ENCODE assay signal across 25 mouse cellular contexts in genomic region chr9:47424191-47424590, GRCm38 (mm10).
"Had no signal": no experiment of that assay in that cellular context is flagged by ENCODE, and none has a peak within 500 bp of the region (broad histone marks: within the 10 kb centered on the region; RNA-seq: fewer than 3 reads in every experiment).

No protein-coding gene starts in this region.

- H3K9me3 ChIP-seq: embryonic facial prominence, embryonic 10.5 days; embryonic facial prominence, embryonic 12.5 days; embryonic facial prominence, embryonic 13.5 days; embryonic facial prominence, embryonic 15.5 days; forebrain, embryonic 10.5 days; forebrain, embryonic 12.5 days; forebrain, embryonic 13.5 days; forebrain, embryonic 15.5 days had no signal

- H3K27me3 ChIP-seq: embryonic facial prominence, embryonic 12.5 days; embryonic facial prominence, embryonic 15.5 days; forebrain, embryonic 15.5 days had no signal

- H3K36me3 ChIP-seq: embryonic facial prominence, embryonic 10.5 days; embryonic facial prominence, embryonic 12.5 days; embryonic facial prominence, embryonic 13.5 days; embryonic facial prominence, embryonic 15.5 days; forebrain, embryonic 10.5 days; forebrain, embryonic 12.5 days; forebrain, embryonic 15.5 days had no signal

- H3K4me3 ChIP-seq: embryonic facial prominence, embryonic 10.5 days; embryonic facial prominence, embryonic 12.5 days; embryonic facial prominence, embryonic 13.5 days; embryonic facial prominence, embryonic 15.5 days; erythroblast, embryonic 14.5 days; forebrain, embryonic 10.5 days; forebrain, embryonic 12.5 days; forebrain, embryonic 13.5 days; forebrain, embryonic 15.5 days; gastrocnemius, adult 2 months; heart, adult 2 months had no signal

- H3K4me2 ChIP-seq: embryonic facial prominence, embryonic 12.5 days; embryonic facial prominence, embryonic 13.5 days; embryonic facial prominence, embryonic 15.5 days; forebrain, embryonic 12.5 days; forebrain, embryonic 13.5 days; forebrain, embryonic 15.5 days had no signal

- DNase-seq: cerebellum, adult 8-10 months; cerebellum, adult 9-10 months; cerebellum, adult 9-11 months; cerebellum, postnatal 25 days; cerebellum, postnatal 36 days; embryo, embryonic 11 days; forebrain, postnatal 0 days; gastrocnemius, adult 2 months; gastrocnemius, postnatal 10 days; gastrocnemius, postnatal 14 days; gastrocnemius, postnatal 25 days; gastrocnemius, postnatal 36 days; heart, adult 18-20 months; heart, adult 2 months had no signal

- H3K27ac ChIP-seq: embryonic facial prominence, embryonic 10.5 days; embryonic facial prominence, embryonic 12.5 days; embryonic facial prominence, embryonic 13.5 days; embryonic facial prominence, embryonic 15.5 days; forebrain, embryonic 10.5 days; forebrain, embryonic 12.5 days; forebrain, embryonic 13.5 days; forebrain, embryonic 15.5 days; gastrocnemius, adult 2 months; heart, adult 2 months had no signal

- H3K9ac ChIP-seq: embryonic facial prominence, embryonic 12.5 days; embryonic facial prominence, embryonic 13.5 days; embryonic facial prominence, embryonic 15.5 days; forebrain, embryonic 12.5 days; forebrain, embryonic 13.5 days; forebrain, embryonic 15.5 days; forebrain, postnatal 0 days had no signal

- ATAC-seq: forebrain, embryonic 13.5 days; forebrain, embryonic 14.5 days; forebrain, embryonic 15.5 days; forebrain, embryonic 16.5 days; forebrain, postnatal 0 days had no signal
